Mouse (Mus musculus): ENCODE results near the gene Map1lc3b. TPM values are rescaled to one million over a fixed set of nuclear protein-coding genes. Genes with fewer than 3 reads are reported as not detected.
A peak's percentile ranks its signal among the peaks of the same experiment; 100 is the strongest.

The Map1lc3b gene
- polyA plus RNA-seq, 1 experiment from 2014 or later, result 325 TPM

DNA sequence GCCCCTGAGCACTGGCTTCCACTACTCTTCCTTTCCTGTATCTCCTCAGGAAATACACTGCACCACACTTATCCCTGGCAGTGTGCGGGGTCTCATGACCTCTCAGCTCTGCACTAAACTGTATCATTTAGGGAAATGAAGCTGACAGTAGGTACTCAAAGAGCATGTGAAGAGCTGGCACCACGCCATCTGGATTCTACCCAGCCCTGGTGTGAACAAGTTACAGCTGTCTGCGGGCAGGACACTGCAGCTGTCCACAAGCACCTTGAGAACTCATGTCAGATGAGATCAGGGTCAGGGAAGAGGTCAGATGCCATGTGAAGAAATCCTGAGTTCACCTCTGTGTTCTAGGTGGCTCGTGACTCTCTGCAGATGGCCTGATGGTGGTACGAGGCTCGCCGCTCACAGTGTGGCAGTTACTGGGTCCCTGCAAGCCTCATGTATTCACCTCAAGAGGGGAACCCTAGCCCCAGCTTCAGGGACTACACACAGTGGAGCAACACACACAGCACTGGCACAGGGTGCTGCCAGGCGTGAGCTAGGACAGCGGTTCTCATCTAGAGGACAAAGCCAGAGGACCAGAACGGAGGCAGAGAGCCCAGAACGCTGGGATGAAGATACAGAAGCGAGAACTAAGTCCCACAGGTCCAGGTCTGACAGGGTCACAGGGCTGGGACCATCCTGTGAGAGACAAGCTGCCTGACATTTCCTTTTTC, 30.8 kb downstream of the Map1lc3b start:
- Histone ChIP-seq H3K4me3 (no peak overlapping the region), H3K27me3 (no peaks in the 10 kb centered on the region), H3K4me2 (no peak overlapping the region), H3K27ac (peak overlapping the region; percentile 44; the same call in 1 of the 2 replicates), H3K9ac (no peak overlapping the region), H3K4me1 (peaks cover 50% of the 10 kb centered on the region), H3K9me3 (replicated peaks) (no peaks in the 10 kb centered on the region), H3K36me3 (ENCODE audit: poor library complexity, severe bottlenecking) (peaks cover 34% of the 10 kb centered on the region)
- WGBS, result 88% methylated on average over 12 of the region's 12 CpGs
- peak; percentile 31; the same call in 1 of the 2 replicates for ATAC-seq

DNA sequence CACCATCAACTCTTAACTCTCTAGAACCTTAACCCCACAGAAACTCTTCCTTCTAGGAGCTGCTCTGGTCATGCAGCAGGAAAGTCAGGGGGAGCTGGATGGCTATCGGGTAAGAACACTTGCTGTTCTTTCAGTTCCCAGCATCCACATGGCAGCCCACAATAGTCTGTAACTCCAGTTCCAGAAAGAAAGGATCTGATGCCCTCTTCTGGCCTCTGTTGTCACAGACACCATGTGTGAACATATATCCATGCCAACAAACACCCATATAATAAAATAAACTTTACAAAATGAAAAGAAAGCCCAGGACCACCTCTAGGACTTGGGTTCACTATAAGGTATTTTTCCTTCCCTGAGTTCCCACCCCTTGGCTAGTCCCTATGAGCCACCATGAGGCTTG, 31.7 kb downstream of the Map1lc3b start:
- ATAC-seq, result no peak
- Histone ChIP-seq H3K9me3 (replicated peaks) (no peaks in the 10 kb centered on the region), H3K4me3 (no peak overlapping the region), H3K4me1 (peaks cover 53% of the 10 kb centered on the region), H3K27me3 (no peaks in the 10 kb centered on the region), H3K27ac (no peak overlapping the region), H3K4me2 (no peak overlapping the region), H3K9ac (no peak overlapping the region), H3K36me3 (ENCODE audit: poor library complexity, severe bottlenecking) (peaks cover 34% of the 10 kb centered on the region)
- WGBS, result 56% methylated on average over 1 of the region's 1 CpGs

DNA sequence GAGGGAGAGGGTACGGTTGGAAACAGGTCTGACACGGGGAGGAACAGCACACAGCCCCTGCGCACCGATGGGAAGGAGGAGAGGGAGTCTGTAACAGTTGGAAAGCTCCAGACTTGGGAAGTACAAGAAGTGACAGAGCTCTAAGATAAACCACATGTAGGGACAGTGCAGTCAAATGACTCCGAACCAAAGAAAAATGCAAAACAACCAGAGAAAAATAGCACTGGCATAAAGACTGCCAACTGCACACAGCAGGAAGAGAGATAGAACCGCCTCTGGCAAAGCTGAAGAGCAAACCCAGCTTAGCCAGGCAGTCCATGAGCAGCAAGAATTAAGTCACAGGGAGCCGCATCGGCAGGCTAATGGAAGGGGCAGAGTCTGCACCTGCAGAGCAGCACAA, 32.9 kb downstream of the Map1lc3b start:
- WGBS, result 81% methylated on average over 8 of the region's 8 CpGs
- Histone ChIP-seq H3K4me2 (no peak overlapping the region), H3K9ac (no peak overlapping the region), H3K9me3 (replicated peaks) (no peaks in the 10 kb centered on the region), H3K4me3 (no peak overlapping the region), H3K27me3 (no peaks in the 10 kb centered on the region), H3K36me3 (ENCODE audit: poor library complexity, severe bottlenecking) (peaks cover 34% of the 10 kb centered on the region), H3K4me1 (peaks cover 53% of the 10 kb centered on the region), H3K27ac (peak overlapping the region; percentile 35; the same call in 1 of the 2 replicates)
- ATAC-seq, result no peak

DNA sequence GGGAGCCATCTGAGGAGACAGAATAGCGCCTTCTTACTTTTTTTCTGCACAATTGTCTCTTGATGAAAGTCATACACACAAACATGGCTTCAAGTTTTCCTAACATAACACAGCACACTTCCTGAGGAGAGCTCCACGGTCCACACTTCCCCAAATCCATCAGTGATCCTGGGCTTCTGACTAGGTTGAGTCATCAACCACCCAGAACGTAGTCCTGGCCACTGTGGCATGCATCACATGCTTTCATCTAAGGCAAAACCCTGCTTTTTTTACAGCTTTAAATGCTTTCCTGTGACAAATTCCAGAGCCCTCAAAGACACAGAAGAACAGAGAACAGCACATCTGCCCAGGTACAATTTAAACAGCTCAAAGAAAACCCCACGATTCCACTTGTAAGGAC, 38.5 kb downstream of the Map1lc3b start:
- Histone ChIP-seq H3K4me3 (no peak overlapping the region), H3K4me2 (no peak overlapping the region), H3K36me3 (ENCODE audit: poor library complexity, severe bottlenecking) (peaks cover 32% of the 10 kb centered on the region), H3K27me3 (no peaks in the 10 kb centered on the region), H3K27ac (no peak overlapping the region), H3K9me3 (replicated peaks) (no peaks in the 10 kb centered on the region), H3K9ac (no peak overlapping the region), H3K4me1 (peaks cover 18% of the 10 kb centered on the region)
- no peak for ATAC-seq
- WGBS, result 99% methylated on average over 4 of the region's 4 CpGs

DNA sequence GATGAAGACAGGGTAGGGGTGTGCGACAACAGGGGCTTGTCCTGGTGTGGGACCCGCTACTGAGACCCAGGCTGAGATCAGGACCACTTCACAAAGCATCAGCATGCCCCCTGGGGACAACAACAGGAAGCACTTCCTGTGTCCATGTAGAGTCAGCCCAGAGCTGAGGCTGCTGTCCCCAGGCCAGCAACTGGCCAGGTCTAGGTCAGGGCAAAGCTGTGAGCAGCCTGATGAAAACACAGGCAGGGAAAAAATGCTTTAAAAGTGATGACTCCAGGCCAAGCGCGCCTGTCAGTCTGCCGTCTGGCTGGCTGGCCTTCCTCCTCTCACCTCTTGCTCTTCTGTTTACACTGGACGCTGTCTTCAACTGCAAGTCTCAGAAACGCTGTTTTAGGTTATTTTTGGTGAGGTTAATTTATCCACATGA, 41.5 kb downstream of the Map1lc3b start:
- peaks cover 10% of the 10 kb centered on the region for H3K4me1 ChIP-seq
- H3K36me3 ChIP-seq (ENCODE audit: poor library complexity, severe bottlenecking), result peaks cover 30% of the 10 kb centered on the region
- no peak overlapping the region for H3K9ac ChIP-seq
- H3K9me3 ChIP-seq (replicated peaks), result no peaks in the 10 kb centered on the region
- WGBS, result 74% methylated on average over 7 of the region's 7 CpGs
- no peak overlapping the region for H3K4me2 ChIP-seq
- no peak for ATAC-seq
- no peak overlapping the region for H3K4me3 ChIP-seq
- no peak overlapping the region for H3K27ac ChIP-seq
- H3K27me3 ChIP-seq, result no peaks in the 10 kb centered on the region

DNA sequence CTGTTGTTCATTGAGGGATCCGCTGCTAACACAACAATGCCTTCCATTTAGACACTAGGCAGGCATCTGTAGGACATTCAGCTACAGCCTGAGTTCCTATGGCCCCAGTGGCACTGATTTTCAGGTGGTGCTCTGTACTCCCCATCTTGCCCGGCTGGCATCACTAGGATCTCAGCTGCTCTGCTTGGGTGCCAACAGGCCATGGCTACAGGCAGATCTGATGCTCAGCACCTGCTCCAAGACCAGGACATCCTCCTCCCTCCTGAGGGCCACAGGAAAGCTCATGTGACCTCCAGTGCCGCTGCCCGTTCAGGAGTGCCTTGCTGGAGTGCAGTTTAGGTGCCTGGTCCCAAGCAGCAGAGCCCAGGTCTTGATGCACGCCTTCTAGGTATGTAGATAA, 42.2 kb downstream of the Map1lc3b start:
- no peak overlapping the region for H3K4me3 ChIP-seq
- no peak for ATAC-seq
- WGBS, result 87% methylated on average over 5 of the region's 5 CpGs
- H3K36me3 ChIP-seq (ENCODE audit: poor library complexity, severe bottlenecking), result peaks cover 23% of the 10 kb centered on the region
- no peaks in the 10 kb centered on the region for H3K9me3 ChIP-seq (replicated peaks)
- H3K4me1 ChIP-seq, result peaks cover 16% of the 10 kb centered on the region
- no peak overlapping the region for H3K4me2 ChIP-seq
- no peak overlapping the region for H3K9ac ChIP-seq
- no peak overlapping the region for H3K27ac ChIP-seq
- H3K27me3 ChIP-seq, result no peaks in the 10 kb centered on the region

DNA sequence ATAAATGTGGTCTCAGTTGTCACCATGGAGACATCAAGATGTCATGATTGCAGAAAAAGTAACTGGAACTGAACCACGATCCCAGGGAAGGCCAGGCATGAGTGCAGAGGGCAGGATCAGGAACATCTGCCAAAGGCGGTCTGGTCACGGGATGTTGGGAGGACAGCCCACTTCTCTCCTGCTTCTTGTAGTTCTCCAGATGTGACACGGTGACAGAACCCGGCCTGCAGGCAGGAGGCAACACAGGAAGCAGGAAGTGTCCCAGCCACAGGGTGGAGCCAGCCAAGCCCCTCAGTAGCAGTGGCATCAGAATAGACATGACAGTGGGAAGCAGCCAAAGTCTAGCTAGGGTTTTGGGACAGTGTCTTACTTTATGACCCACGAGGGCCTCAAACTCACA, 45.4 kb downstream of the Map1lc3b start:
- 89% methylated on average over 6 of the region's 6 CpGs for WGBS
- H3K9me3 ChIP-seq (replicated peaks), result no peaks in the 10 kb centered on the region
- H3K9ac ChIP-seq, result no peak overlapping the region
- no peaks in the 10 kb centered on the region for H3K27me3 ChIP-seq
- H3K4me1 ChIP-seq, result peaks cover 20% of the 10 kb centered on the region
- no peak overlapping the region for H3K27ac ChIP-seq
- ATAC-seq, result no peak
- H3K4me3 ChIP-seq, result no peak overlapping the region
- H3K36me3 ChIP-seq (ENCODE audit: poor library complexity, severe bottlenecking), result peaks cover 10% of the 10 kb centered on the region
- H3K4me2 ChIP-seq, result no peak overlapping the region

DNA sequence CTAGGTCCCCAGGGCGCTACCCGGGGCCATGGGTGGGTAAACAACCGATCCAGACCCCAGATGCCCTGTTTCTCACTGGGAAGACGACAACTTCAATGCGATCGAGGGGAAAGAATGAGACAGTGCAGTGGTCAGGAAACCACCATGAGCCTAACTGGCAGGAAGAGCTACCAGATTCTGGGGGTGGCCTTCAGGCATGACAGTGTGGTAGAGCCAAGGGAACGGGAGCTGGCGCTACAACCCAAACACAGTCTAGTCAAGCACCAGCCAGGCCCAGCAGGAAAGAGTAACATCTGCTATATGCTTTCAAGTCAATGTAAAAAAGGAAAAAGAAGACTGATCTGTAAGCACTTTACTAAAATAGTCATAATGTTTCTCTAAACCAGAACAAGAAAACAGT, 46.0 kb downstream of the Map1lc3b start:
- Histone ChIP-seq H3K4me1 (peaks cover 20% of the 10 kb centered on the region), H3K4me2 (no peak overlapping the region), H3K9ac (no peak overlapping the region), H3K4me3 (no peak overlapping the region), H3K27me3 (no peaks in the 10 kb centered on the region), H3K36me3 (ENCODE audit: poor library complexity, severe bottlenecking) (peaks cover 10% of the 10 kb centered on the region), H3K9me3 (replicated peaks) (no peaks in the 10 kb centered on the region), H3K27ac (no peak overlapping the region)
- no peak for ATAC-seq
- 91% methylated on average over 8 of the region's 8 CpGs for whole genome bisulfite sequencing

DNA sequence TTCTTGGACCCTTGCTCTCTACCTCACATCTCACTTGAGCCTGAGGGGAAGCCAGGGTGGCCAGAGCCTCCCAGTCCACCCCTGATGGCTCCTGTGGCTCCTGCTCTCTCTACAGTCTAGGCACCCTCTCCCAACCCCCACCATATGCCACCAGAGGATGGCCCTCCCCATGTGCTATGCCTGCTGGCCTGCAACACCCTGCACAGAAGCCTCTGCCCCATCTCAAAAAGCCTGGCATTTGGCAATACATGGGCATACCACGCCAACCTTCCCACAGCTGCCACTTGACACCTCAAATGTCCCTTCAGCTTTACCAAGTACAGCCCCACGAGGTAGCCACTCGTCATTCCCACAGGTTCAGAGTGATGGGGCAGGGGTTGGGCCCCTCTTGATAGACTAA, 52.6 kb downstream of the Map1lc3b start:
- ATAC-seq, result 0 out of 2 replicates have a peak, but pooled peaks have one; percentile 10
- H3K4me2 ChIP-seq, result peak overlapping the region; percentile 14; the same call in 1 of the 2 replicates
- H3K9me3 ChIP-seq (replicated peaks), result no peaks in the 10 kb centered on the region
- H3K4me1 ChIP-seq, result peaks cover 60% of the 10 kb centered on the region
- no peak overlapping the region for H3K4me3 ChIP-seq
- H3K9ac ChIP-seq, result peak overlapping the region; percentile 47
- H3K36me3 ChIP-seq (ENCODE audit: poor library complexity, severe bottlenecking), result 0 out of 2 replicates have a peak, but pooled peaks cover 2% of the 10 kb centered on the region
- WGBS, result 73% methylated on average over 3 of the region's 3 CpGs
- H3K27me3 ChIP-seq, result no peaks in the 10 kb centered on the region
- H3K27ac ChIP-seq, result peak overlapping the region; percentile 69

DNA sequence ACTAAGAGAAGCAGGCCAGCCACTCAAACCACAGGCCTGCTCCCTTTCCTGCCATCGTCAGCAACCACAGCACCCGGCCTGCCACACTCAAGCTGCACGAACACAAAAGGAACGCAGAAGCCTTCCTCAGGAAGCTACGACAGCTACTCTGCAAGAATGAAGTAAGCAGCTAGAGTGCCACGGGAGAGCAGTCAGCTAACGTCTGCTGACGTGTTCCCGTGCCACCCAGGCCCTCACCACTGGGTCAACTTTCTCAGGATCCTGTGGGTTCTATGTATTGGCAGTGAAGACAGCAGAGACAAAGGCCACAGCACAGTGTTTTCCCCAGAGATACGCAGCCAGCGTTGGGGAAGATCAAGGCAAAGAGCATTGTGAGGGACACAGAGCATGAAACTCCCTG, 53.2 kb downstream of the Map1lc3b start:
- WGBS, result 61% methylated on average over 11 of the region's 11 CpGs
- no peak for ATAC-seq
- no peak overlapping the region for H3K4me3 ChIP-seq
- H3K4me2 ChIP-seq, result no peak overlapping the region; the same call in 1 of the 2 replicates
- no peaks in the 10 kb centered on the region for H3K27me3 ChIP-seq
- H3K9me3 ChIP-seq (replicated peaks), result no peaks in the 10 kb centered on the region
- no peaks in the 10 kb centered on the region for H3K36me3 ChIP-seq (ENCODE audit: poor library complexity, severe bottlenecking)
- peaks cover 66% of the 10 kb centered on the region for H3K4me1 ChIP-seq
- H3K27ac ChIP-seq, result peak overlapping the region; percentile 69
- H3K9ac ChIP-seq, result peak overlapping the region; percentile 40

DNA sequence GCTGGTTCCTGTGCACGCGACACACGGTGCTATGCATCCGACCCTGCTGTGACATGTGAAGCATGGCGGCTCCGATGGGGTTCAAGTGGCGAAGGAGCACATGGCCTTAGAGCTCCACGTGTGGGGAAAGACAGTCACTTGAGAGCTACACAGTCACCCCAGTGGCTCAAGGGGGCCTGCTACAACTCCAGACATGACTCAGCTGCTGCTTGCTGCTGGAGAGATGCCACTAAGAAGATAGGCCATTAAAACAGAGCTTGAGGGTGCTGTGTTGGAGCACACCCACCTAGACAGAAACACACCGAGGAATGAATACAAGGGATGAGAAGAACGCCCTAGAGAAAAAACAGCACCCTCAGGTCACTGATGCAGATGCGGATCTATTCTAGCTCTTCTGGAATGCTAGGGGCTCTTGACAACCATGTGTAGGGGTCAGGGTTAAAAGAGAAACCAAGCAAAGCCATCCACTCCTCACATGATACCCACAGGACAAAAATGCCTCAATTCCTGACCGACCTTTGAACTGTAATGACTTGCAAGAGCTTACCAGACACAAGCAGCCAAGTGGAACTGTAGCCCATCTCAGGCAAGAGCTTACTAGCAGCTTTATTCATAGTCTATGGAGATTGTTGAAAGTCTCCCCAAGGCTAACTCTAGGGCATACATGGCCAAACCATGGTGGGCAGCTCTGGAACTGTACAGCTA, 57.5 kb downstream of the Map1lc3b start:
- WGBS, result 91% methylated on average over 12 of the region's 12 CpGs

More for the DNA sequence above, 57.5 kb downstream of the Map1lc3b start:
- no peak for ATAC-seq
- H3K4me2 ChIP-seq, result peak overlapping the region; percentile 99
- H3K27ac ChIP-seq, result no peak overlapping the region
- H3K9ac ChIP-seq, result no peak overlapping the region
- H3K4me1 ChIP-seq, result peaks cover 85% of the 10 kb centered on the region
- H3K9me3 ChIP-seq (replicated peaks), result no peaks in the 10 kb centered on the region
- H3K36me3 ChIP-seq (ENCODE audit: poor library complexity, severe bottlenecking), result peaks cover 10% of the 10 kb centered on the region; the same call in 1 of the 2 replicates
- H3K4me3 ChIP-seq, result no peak overlapping the region
- no peaks in the 10 kb centered on the region for H3K27me3 ChIP-seq
